Mouse (Mus musculus) bone marrow, adult 2 months (tissue): ENCODE data around the gene Gm1673. TPM values are rescaled to one million over a fixed set of nuclear protein-coding genes. Genes with fewer than 3 reads are reported as not detected.

ENCODE experiments used
- H3K27ac ChIP-seq: fragments of 200-500 bp; 2 replicates; pipeline ENCODE4 v1.5.1; 2012; ENCODE audit warnings: low read depth, mild to moderate bottlenecking, control low read depth, inconsistent platforms, low read length; ENCODE audit not compliant: control insufficient read depth, poor library complexity, insufficient read depth
- H3K4me1 ChIP-seq: fragments of 200-500 bp; 2 replicates; pipeline ENCODE4 v1.6.1; 2011; ENCODE audit warnings: low read length; ENCODE audit not compliant: control insufficient read depth, insufficient read depth
- H3K4me3 ChIP-seq: fragments of 200-500 bp; replicated peaks from 2 replicates; pipeline ENCODE3; 2011; ENCODE audit warnings: mild to moderate bottlenecking, low read depth, low read length, control low read depth; ENCODE audit not compliant: control insufficient read depth
- CTCF ChIP-seq: fragments of 200-500 bp; IDR thresholded peaks from 2 replicates; pipeline ENCODE4 v1.5.1; 2011; ENCODE audit warnings: low read length, control low read depth; ENCODE audit not compliant: control insufficient read depth, insufficient read depth
- POLR2A ChIP-seq: fragments of 200-500 bp; IDR thresholded peaks from 2 replicates; pipeline ENCODE4 v1.6.1; 2011; ENCODE audit warnings: low read depth, mild to moderate bottlenecking, control low read depth, low read length, borderline replicate concordance; ENCODE audit not compliant: control insufficient read depth
- WGBS: fragments of 180-500 bp; shearing (Covaris S2); methylation state at CpG from one replicate; pipeline ENCODE4 v1.1.7; 2018; 5-methylcytosine and 5-hydroxymethylcytosine counted together
- polyA plus RNA-seq: library from polyadenylated mRNA; stranded (reverse); fragments of >200 nt; gene quantifications from 2 replicates; pipeline ENCODE4 v1.2.4, GENCODE M21; 2011; ENCODE audit warnings: low replicate concordance; ENCODE audit not compliant: missing spikeins, insufficient read depth, insufficient read length

Gm1673 gene
- polyA plus RNA-seq, 1 experiment = not detected

GRCm38 (mm10) chr5:34000809-34001208 is 17.6 kb downstream of the Gm1673 start:
- whole genome bisulfite sequencing = 88% methylated on average over 25 of the region's 25 CpGs
- H3K4me1 ChIP-seq = peaks cover 2% of the 10 kb centered on the region
- TF ChIP-seq POLR2A (no peak), CTCF (no peak)
- no peak overlapping the region for H3K4me3 ChIP-seq
- H3K27ac ChIP-seq = no peak overlapping the region

- Histone ChIP-seq H3K27ac (no peak overlapping the region; the same call in 1 of the 2 replicates), H3K4me1 (peaks cover 2% of the 10 kb centered on the region)
- WGBS = 84% methylated on average over 1 of the region's 1 CpGs
Observed at GRCm38 (mm10) chr5:34001401-34001800, 18.2 kb downstream of the Gm1673 start.

GRCm38 (mm10) chr5:34002636-34003035 is 19.4 kb downstream of the Gm1673 start:
- Histone ChIP-seq H3K4me1 (peaks cover under 1% of the 10 kb centered on the region; the same call in 1 of the 2 replicates), H3K4me3 (no peak overlapping the region), H3K27ac (no peak overlapping the region)
- no peak for TF ChIP-seq POLR2A
- TF ChIP-seq CTCF = no peak
- WGBS = 91% methylated on average over 4 of the region's 4 CpGs

More at GRCm38 (mm10) chr5:34001401-34001800, 18.2 kb downstream of the Gm1673 start:
- no peak for TF ChIP-seq POLR2A
- no peak for TF ChIP-seq CTCF
- no peak overlapping the region for H3K4me3 ChIP-seq

GRCm38 (mm10) chr5:34004618-34005017 is 21.4 kb downstream of the Gm1673 start:
- H3K4me1 ChIP-seq = no peaks in the 10 kb centered on the region
- H3K4me3 ChIP-seq = no peak overlapping the region
- WGBS = 75% methylated on average over 5 of the region's 5 CpGs
- TF ChIP-seq CTCF = no peak
- TF ChIP-seq POLR2A = no peak
- no peak overlapping the region for H3K27ac ChIP-seq

GRCm38 (mm10) chr5:34006832-34007231 is 23.6 kb downstream of the Gm1673 start:
- Histone ChIP-seq H3K27ac (no peak overlapping the region), H3K4me1 (no peaks in the 10 kb centered on the region), H3K4me3 (no peak overlapping the region)
- 70% methylated on average over 4 of the region's 4 CpGs for WGBS
- TF ChIP-seq CTCF (no peak), POLR2A (no peak)

GRCm38 (mm10) chr5:34007392-34007941 is 24.2 kb downstream of the Gm1673 start:
- no peak overlapping the region for H3K27ac ChIP-seq
- no peak overlapping the region for H3K4me3 ChIP-seq
- no peak for TF ChIP-seq CTCF
- no peak for TF ChIP-seq POLR2A
- no peaks in the 10 kb centered on the region for H3K4me1 ChIP-seq
- WGBS = 69% methylated on average over 4 of the region's 4 CpGs

GRCm38 (mm10) chr5:34014652-34015051 is 31.4 kb downstream of the Gm1673 start:
- Histone ChIP-seq H3K4me1 (no peaks in the 10 kb centered on the region), H3K4me3 (no peak overlapping the region), H3K27ac (no peak overlapping the region)
- TF ChIP-seq POLR2A (no peak), CTCF (no peak)
- 36% methylated on average over 1 of the region's 1 CpGs for WGBS

GRCm38 (mm10) chr5:34018968-34019367 is 35.7 kb downstream of the Gm1673 start:
- 72% methylated on average over 4 of the region's 4 CpGs for WGBS
- Histone ChIP-seq H3K4me1 (no peaks in the 10 kb centered on the region), H3K27ac (no peak overlapping the region), H3K4me3 (no peak overlapping the region)
- no peak for TF ChIP-seq POLR2A
- TF ChIP-seq CTCF = no peak

GRCm38 (mm10) chr5:34030101-34030500 is 46.9 kb downstream of the Gm1673 start:
- TF ChIP-seq POLR2A (no peak), CTCF (no peak)
- Histone ChIP-seq H3K4me3 (no peak overlapping the region), H3K4me1 (no peaks in the 10 kb centered on the region), H3K27ac (no peak overlapping the region)
- 81% methylated on average over 4 of the region's 4 CpGs for WGBS
